Mouse (Mus musculus): Measurements from ENCODE around the gene Olfr818. TPM values are rescaled to one million over a fixed set of nuclear protein-coding genes. Genes with fewer than 3 reads are reported as not detected.
"Not testable (repeated sequence)": the region's sequence is repeated elsewhere in the genome, so short reads cannot be mapped to it uniquely, and the experiment has no call there.

The Olfr818 gene
- total RNA-seq (2017): not detected in 3 replicates

DNA sequence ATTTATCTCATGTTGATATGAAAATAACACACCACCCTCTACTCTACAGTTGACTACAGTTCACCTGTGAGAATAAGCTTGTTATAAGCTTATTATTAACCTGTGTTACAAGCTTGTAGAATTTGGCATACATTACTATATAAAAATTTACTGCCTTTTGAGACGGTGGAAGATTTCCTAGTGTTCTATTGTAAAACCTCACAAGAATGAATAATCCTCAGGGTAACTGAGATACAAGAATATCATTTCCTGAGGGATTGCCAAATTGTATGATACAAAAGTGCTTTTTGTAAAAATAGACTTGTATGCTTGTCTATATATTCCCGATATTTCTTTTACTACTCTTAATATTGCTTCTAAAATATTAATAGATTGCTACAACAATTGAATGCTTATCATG is at the start of gene Olfr818:
Gene Olfr818 (minus strand): TSS at position 101 of the 400 bp plus-strand sequence.
- ATAC-seq (replicated peaks; ENCODE audit: insufficient number of reproducible peaks, low FRiP score, low TSS enrichment, poor library complexity, severe bottlenecking): no peak

- ATAC-seq (replicated peaks; ENCODE audit: insufficient number of reproducible peaks, low FRiP score, low TSS enrichment, poor library complexity, severe bottlenecking): not testable (repeated sequence)
Observed at GRCm38 (mm10) chr10:129984962-129985361, 36.1 kb upstream of the Olfr818 start, which contains the start of gene Gm10310. Gm10310 (minus strand) TSS chr10:129985062.

GRCm38 (mm10) chr10:129981867-129982266 is 33.0 kb upstream of the Olfr818 start:
- not testable (repeated sequence) for ATAC-seq (replicated peaks; ENCODE audit: insufficient number of reproducible peaks, low FRiP score, low TSS enrichment, poor library complexity, severe bottlenecking)

- not testable (repeated sequence) for ATAC-seq (replicated peaks; ENCODE audit: insufficient number of reproducible peaks, low FRiP score, low TSS enrichment, poor library complexity, severe bottlenecking)
Observed at GRCm38 (mm10) chr10:129976040-129976439, 27.1 kb upstream of the Olfr818 start, which contains the start of gene Olfr247. Olfr247 (minus strand) TSS chr10:129976140.

GRCm38 (mm10) chr10:129972994-129973393 is 24.1 kb upstream of the Olfr818 start:
- not testable (repeated sequence) for ATAC-seq (replicated peaks; ENCODE audit: insufficient number of reproducible peaks, low FRiP score, low TSS enrichment, poor library complexity, severe bottlenecking)

DNA sequence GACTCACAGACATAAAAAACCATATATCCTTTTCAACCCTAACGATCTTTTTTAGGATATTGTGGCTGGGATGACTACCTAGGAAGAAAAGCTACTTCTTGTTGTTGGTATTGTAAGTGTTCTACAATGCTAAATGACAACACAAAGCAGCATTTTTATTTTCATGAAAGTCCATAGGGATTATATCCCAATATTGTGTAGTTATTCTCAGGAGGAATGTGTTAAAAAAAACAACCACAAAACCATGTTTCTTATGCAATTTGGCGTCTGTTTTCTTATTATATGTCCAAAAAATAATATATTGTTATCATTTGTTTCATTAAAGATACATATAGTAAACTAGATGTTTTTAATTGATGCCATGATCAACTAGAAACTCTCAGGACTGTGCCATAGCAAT is 18.3 kb upstream of the Olfr818 start, which contains the start of gene Olfr819:
Gene Olfr819 (minus strand): TSS at position 101 of the 400 bp plus-strand sequence.
- ATAC-seq (replicated peaks; ENCODE audit: insufficient number of reproducible peaks, low FRiP score, low TSS enrichment, poor library complexity, severe bottlenecking): not testable (repeated sequence)

GRCm38 (mm10) chr10:129966232-129966631 is 17.3 kb upstream of the Olfr818 start:
- ATAC-seq (replicated peaks; ENCODE audit: insufficient number of reproducible peaks, low FRiP score, low TSS enrichment, poor library complexity, severe bottlenecking): peak; percentile 59

- ATAC-seq (replicated peaks; ENCODE audit: insufficient number of reproducible peaks, low FRiP score, low TSS enrichment, poor library complexity, severe bottlenecking): no peak
Observed at GRCm38 (mm10) chr10:129915497-129915896, 33.4 kb downstream of the Olfr818 start, which contains the start of gene Olfr816. Olfr816 (minus strand) TSS chr10:129915597.

- not testable (repeated sequence) for ATAC-seq (replicated peaks; ENCODE audit: insufficient number of reproducible peaks, low FRiP score, low TSS enrichment, poor library complexity, severe bottlenecking)
Observed at GRCm38 (mm10) chr10:129905767-129906166, 43.1 kb downstream of the Olfr818 start, which contains the start of gene Olfr815. Olfr815 (minus strand) TSS chr10:129905867.

Other genes starting within 250 kb of the Olfr818 start
- gene Olfr804, start 245.9 kb downstream of the Olfr818 start, total RNA-seq (2017): not detected in 3 replicates
- not detected in 3 replicates for gene Olfr805, start 219.7 kb downstream of the Olfr818 start, total RNA-seq (2017)
- not detected in 3 replicates for gene Olfr806, start 207.2 kb downstream of the Olfr818 start, total RNA-seq (2017)
- gene Olfr807, start 191.3 kb downstream of the Olfr818 start, total RNA-seq (2017): not detected in 3 replicates
- gene Olfr808, start 183.6 kb downstream of the Olfr818 start, total RNA-seq (2017): not detected in 3 replicates
- not detected in 3 replicates for gene Olfr809, start 174.5 kb downstream of the Olfr818 start, total RNA-seq (2017)
- gene Olfr810, start 154.2 kb downstream of the Olfr818 start, total RNA-seq (2017): not detected in 3 replicates
- not detected in 3 replicates for gene Olfr811, start 144.7 kb downstream of the Olfr818 start, total RNA-seq (2017)
- not detected in 3 replicates for gene Olfr812, start 103.0 kb downstream of the Olfr818 start, total RNA-seq (2017)
- gene Olfr813, start 93.7 kb downstream of the Olfr818 start, total RNA-seq (2017): not detected in 3 replicates
- gene Olfr814, start 69.2 kb downstream of the Olfr818 start, total RNA-seq (2017): not detected in 3 replicates
- not detected in 3 replicates for gene Olfr815, start 43.2 kb downstream of the Olfr818 start, total RNA-seq (2017)
- gene Olfr816, start 33.5 kb downstream of the Olfr818 start, total RNA-seq (2017): not detected in 3 replicates
- gene Olfr819, start 18.2 kb upstream of the Olfr818 start, total RNA-seq (2017): not detected in 3 replicates
- gene Olfr247, start 27.0 kb upstream of the Olfr818 start, total RNA-seq (2017): not detected in 3 replicates
- not detected in 3 replicates for gene Gm10310, start 36.0 kb upstream of the Olfr818 start, total RNA-seq (2017)
- gene Olfr820, start 63.5 kb upstream of the Olfr818 start, total RNA-seq (2017): not detected in 3 replicates
- gene Olfr821, start 81.2 kb upstream of the Olfr818 start, total RNA-seq (2017): not detected in 3 replicates
- not detected in 3 replicates for gene Olfr822, start 122.1 kb upstream of the Olfr818 start, total RNA-seq (2017)
- not detected in 3 replicates for gene Olfr823, start 166.3 kb upstream of the Olfr818 start, total RNA-seq (2017)
- not detected in 3 replicates for gene Olfr824, start 180.9 kb upstream of the Olfr818 start, total RNA-seq (2017)
- gene Olfr825, start 217.7 kb upstream of the Olfr818 start, total RNA-seq (2017): not detected in 3 replicates
- gene Olfr826, start 235.1 kb upstream of the Olfr818 start, total RNA-seq (2017): not detected in 3 replicates